Mouse (Mus musculus): ENCODE data around the gene Gm26657.

Gene Gm26657

DNA sequence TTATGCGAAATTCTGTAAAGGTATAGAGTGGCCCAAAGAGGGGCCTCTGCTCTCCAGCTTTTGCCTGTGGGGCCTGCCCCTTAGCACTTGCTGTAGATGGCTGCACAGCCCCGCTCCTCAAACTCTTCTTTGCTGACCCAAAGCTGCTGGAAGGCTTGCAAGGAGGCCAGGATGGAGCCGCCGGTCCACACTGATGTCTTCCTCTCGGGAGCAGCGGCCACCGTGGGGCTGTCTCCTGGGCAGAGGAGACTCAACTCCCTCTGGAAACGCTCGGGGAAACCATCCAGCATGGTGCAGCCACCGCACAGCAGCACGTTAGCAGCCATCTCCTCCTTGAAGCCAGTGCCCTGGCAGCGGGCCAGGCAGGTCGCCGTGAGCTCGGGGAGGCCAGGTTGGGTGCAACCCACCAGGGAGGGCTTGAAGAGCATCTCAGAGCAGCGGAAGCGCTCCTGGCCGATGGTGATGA lies at the start of gene Gm26657:
Gm26657 (plus strand) TSS at position 51 of the 466 bp plus-strand sequence.
- DNase-seq (ENCODE audit: extremely low read depth, insufficient read length, low spot score) = peak; percentile 26

DNA sequence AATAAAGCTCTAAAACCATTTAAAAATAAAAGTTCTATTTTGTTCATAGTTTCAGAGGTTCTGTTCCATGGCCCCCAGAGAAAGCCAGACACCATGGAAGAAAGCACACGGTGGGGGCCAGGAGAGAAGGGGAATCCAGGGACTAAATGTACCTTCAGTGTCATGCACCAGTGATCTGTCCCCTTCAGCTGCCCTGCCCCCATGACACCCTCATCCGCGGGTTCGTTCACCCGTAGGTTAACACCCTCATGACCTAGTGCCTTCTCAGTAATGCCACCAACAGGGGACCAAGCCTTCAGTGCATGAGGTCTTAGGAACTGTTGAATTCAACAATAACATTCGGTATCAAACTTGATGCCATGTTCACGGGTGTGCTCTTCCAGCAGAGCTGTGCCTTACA lies 43.5 kb upstream of the Gm26657 start:
- no peak for DNase-seq (ENCODE audit: extremely low read depth, insufficient read length, low spot score)

GRCm38 (mm10) chr4:56698671-56699070 lies 41.2 kb upstream of the Gm26657 start:
- no peak for DNase-seq (ENCODE audit: extremely low read depth, insufficient read length, low spot score)

- no peak for DNase-seq (ENCODE audit: extremely low read depth, insufficient read length, low spot score)
Measured at GRCm38 (mm10) chr4:56702234-56702633, 37.6 kb upstream of the Gm26657 start.

DNA sequence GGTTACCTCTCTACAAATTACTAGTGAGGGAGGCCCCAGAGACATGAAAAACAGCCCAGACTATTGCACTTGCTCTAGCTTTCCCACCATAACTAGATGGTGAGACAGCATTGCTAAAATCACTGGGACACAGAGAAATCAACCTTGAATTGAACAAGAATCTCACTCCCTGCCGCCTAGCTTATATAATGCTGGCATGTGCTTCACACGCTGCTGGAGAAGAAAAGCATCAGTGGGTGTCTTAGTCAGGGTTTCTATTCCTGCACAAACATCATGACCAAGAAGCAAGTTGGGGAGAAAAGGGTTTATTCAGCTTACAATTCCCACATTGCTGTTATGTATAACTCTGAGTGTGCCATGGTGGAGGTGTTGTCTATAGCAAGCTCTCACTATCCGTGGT lies 26.7 kb upstream of the Gm26657 start:
- no peak for DNase-seq (ENCODE audit: extremely low read depth, insufficient read length, low spot score)

DNA sequence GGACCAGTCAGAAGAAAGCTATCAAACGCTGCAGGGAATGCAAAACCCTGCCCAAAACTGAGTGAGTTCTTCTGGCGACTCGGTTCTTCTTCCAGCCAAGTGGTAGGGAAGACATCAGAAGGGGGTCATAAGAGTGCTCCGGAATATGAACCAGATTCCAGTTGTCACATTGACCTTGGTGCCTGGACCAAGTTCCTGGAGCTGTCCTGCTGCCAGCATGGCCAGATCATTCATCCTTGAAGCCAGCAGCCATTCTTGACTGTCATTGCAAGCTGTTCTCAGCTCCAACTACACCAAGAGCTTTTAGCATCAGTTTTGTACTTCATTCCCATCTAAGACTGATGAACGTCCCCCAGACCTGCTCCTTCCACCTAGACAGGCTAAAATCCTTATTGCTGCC lies 23.1 kb upstream of the Gm26657 start:
- DNase-seq (ENCODE audit: extremely low read depth, insufficient read length, low spot score) = no peak

- DNase-seq (ENCODE audit: extremely low read depth, insufficient read length, low spot score) = no peak
Measured at GRCm38 (mm10) chr4:56717932-56718331, 21.9 kb upstream of the Gm26657 start.

GRCm38 (mm10) chr4:56718573-56719442 lies 21.1 kb upstream of the Gm26657 start:
- no peak for DNase-seq (ENCODE audit: extremely low read depth, insufficient read length, low spot score)

GRCm38 (mm10) chr4:56719456-56719855 lies 20.4 kb upstream of the Gm26657 start:
- no peak for DNase-seq (ENCODE audit: extremely low read depth, insufficient read length, low spot score)

DNA sequence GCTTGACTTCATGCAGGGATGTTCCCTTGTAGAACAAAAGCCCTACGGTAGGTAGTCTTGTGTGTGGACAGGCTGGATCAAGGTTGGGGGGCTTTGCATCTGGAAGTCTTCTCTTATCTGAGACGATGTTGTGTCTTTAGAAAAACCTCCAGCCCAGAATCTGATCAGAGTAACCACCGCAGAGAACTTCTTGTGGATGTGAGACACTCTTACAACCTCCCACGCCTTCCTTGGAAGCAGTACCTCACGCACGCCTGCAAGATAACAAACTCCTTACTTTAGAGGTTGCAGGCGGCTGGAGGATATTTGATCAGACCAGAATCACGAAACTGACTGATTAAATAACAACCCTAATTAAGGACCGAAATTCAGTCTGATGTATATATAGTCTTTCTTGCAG lies 19.5 kb upstream of the Gm26657 start:
- DNase-seq (ENCODE audit: extremely low read depth, insufficient read length, low spot score) = no peak

DNA sequence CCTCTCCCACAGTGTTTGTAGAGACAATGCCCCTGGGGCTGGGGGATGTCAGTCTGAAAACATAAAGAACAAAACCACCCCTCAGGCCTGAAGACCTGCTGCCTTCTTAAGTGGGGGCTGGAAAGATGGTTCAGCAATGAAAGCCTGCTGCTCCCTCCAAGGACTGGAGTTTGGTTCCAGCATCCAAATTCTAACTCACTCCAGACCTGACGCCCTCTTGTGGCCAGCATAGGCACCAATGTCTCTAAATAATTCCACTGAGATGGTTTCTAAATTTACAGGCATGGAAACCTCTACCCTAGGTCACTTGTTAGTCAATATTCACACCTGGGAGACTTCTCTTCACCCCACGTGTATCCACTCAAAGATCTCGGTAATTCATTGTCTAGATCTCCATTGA lies 18.4 kb upstream of the Gm26657 start:
- DNase-seq (ENCODE audit: extremely low read depth, insufficient read length, low spot score) = no peak

- DNase-seq (ENCODE audit: extremely low read depth, insufficient read length, low spot score) = no peak
Measured at GRCm38 (mm10) chr4:56722346-56722745, 17.5 kb upstream of the Gm26657 start.

DNA sequence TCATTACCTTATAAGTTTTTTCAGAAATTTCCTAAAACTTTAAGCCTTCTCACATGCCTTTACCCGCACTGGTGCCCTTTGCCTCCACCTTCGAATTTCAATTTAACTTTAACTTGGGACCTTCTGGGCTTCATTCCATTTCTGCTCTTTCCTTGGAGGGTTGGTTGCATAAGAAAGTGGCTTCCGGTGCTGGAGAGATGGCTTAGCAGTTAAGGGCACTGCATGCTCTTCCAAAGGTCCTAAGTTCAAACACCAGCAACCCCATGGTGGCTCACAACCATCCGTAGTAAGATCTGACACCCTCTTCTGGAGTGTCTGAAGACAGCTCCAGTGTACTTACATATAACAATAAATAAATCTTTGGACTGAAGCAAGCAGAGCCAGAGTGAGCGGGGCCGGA lies 16.6 kb upstream of the Gm26657 start:
- no peak for DNase-seq (ENCODE audit: extremely low read depth, insufficient read length, low spot score)

DNA sequence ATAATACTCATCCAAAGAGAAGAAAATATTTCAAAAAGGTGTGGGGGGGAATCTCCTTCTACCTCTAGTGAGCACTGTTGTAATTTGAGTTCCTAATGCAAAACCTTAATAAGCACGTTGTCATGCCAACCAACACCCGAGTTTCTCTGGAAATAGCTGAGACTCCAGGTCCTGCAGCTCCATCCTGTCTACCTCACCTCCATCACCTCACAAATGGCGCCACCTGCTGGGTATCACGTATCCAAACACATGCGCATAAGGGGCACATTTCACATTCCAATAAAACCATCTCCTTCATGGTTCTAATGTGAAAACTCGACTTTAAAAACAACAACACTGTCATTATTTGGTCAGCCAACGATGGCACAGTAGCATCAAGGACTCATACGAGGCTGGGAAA lies 14.0 kb upstream of the Gm26657 start:
- no peak for DNase-seq (ENCODE audit: extremely low read depth, insufficient read length, low spot score)

DNA sequence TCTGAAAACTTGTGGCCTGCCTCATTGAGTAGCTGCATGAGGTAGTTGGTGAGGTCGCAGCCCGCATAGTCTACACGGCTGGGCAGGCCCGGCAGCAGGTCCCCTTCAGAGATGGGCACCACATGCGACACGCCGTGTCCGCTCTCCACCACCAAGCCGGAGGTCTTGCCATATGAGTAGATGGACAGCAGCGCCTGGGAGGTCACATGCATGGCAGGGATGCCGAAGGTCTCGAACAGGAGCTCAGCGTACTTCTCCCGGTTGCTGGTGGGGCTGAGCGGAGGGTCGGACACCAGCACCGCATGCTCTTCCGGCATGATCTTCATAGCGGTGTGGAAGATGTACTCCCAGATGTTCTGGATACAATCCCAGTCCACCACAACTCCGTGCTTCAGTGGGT lies 741 bp downstream of the Gm26657 start:
- peak; percentile 36 for DNase-seq (ENCODE audit: extremely low read depth, insufficient read length, low spot score)

- DNase-seq (ENCODE audit: extremely low read depth, insufficient read length, low spot score) = no peak
Measured at GRCm38 (mm10) chr4:56741041-56741493, 1.2 kb downstream of the Gm26657 start, which contains the start of gene Actl7b. Gene Actl7b, minus strand, starts transcription at chr4:56741443.

GRCm38 (mm10) chr4:56742698-56743097 lies 2.8 kb downstream of the Gm26657 start:
- DNase-seq (ENCODE audit: extremely low read depth, insufficient read length, low spot score) = no peak

GRCm38 (mm10) chr4:56743363-56744195 lies 3.7 kb downstream of the Gm26657 start, which contains the start of gene Actl7a:
Gene Actl7a, plus strand, starts transcription at chr4:56743413.
- no peak for DNase-seq (ENCODE audit: extremely low read depth, insufficient read length, low spot score)

GRCm38 (mm10) chr4:56746345-56746744 lies 6.5 kb downstream of the Gm26657 start:
- no peak for DNase-seq (ENCODE audit: extremely low read depth, insufficient read length, low spot score)

- no peak for DNase-seq (ENCODE audit: extremely low read depth, insufficient read length, low spot score)
Measured at GRCm38 (mm10) chr4:56747456-56747855, 7.6 kb downstream of the Gm26657 start.

DNA sequence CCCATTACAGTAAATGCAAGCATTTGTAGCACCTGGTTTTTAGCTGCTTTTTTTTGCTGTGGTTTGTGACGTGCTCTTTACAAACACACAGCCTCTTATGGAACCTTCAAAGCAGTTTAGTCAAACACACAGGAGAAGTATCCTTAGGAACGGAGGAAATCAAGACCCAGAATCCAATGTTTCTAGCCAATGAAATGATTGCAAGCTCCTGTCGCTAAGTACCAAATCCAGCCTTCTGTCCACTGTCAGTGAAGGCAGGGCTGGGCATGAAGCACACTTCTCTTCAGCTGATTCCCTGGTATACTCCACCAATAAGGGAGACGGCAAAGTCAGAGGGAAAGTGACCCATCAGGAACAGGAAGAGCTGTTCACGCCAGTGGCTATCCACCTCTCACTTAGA lies 16.2 kb downstream of the Gm26657 start:
- DNase-seq (ENCODE audit: extremely low read depth, insufficient read length, low spot score) = no peak
